Mouse (Mus musculus): ENCODE data around the gene Ube2d2b.

Ube2d2b gene

GRCm38 (mm10) chr5:107855546-107855945 is 25.6 kb downstream of the Ube2d2b start:
- no peak for DNase-seq (ENCODE audit: low read depth)

DNA sequence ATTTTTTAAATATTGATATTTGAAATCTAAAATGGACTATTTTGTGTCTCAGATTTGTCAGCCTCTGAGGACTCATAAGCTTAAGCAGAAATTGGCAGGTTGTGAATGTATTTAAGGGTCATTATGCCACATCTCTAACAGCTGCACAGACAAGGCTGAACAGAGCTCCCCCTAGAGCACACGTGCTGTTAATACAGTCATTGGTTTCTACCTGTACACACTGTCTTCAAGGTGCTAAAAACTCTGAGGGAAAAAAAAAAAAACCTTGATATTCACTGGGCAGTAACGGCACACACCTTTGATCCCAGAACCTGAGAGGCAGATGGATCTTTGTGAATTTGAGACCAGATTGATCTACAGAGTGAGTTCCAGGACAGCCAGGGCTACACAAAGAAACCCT is 29.1 kb downstream of the Ube2d2b start:
- no peak for DNase-seq (ENCODE audit: low read depth)

DNA sequence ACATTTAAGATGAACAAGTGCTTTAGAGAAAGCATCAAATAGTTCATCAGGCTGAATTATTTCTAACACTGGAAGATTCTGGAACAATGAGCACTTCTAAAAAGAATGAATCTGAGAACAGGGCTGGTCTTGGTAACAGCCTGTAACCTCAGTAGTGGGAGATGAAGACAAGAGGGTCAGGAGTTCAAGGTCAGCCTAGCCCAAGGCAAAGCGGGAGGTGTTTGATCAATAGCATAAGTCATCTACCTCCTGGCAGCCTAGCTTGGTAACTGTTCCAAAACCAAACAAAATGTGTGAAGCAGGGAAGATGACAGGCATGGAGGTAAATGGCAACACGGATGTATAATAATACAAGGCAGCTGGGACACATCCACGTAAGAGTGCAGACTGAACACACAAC is 34.1 kb downstream of the Ube2d2b start:
- DNase-seq (ENCODE audit: low read depth): no peak

DNA sequence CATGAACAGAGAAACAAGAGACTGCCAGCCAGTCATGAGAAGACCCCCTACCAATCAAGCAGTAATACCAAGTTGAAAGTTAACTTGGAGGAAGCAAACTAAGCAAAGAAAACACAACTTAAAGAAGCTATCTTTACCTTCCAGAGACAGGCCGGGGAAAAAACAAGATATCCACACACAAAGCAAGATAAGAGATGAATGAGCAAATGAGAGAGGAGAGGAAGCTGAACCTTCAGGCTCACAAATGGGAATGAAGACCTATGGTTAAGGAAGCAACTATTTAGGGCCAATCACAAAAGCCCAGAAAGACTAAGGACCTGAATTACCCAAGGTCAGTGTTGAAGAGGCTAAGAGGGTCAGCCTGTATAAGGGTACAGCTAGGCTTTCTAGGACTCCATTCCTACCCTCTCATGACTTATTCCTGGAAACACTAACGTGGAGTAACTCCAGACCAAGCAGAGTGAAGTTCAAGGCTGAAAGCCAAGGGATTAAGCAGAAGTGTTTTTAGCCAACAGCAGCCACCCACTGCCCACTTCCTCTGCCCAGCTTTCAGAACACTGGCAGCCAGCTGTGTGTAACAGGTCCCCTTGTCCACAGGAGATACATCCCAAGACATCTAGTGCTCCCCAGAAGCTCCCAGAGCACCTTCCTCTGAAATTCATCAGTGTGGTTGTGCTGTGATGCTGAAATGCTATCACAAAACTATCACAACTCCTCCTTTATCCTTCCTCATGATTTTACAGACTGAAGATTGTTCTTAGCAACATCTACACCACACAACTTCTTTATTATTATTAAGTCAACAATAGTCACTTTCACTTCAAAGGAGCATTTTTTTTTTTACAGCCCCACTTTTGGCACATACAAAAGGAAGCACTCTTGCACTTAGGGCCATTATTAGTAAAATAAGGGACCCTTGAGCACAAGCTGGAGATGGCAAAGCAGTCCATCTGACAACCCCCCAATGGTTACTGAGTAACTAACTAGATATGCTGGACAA is 36.5 kb downstream of the Ube2d2b start:
- peak; percentile 53 for DNase-seq (ENCODE audit: low read depth)

- peak; percentile 55 for DNase-seq (ENCODE audit: low read depth)
Measured at GRCm38 (mm10) chr5:107867970-107868904, 38.3 kb downstream of the Ube2d2b start.

- DNase-seq (ENCODE audit: low read depth): peak; percentile 73
Measured at GRCm38 (mm10) chr5:107868905-107869424, 39.1 kb downstream of the Ube2d2b start.

GRCm38 (mm10) chr5:107869701-107870100 is 39.8 kb downstream of the Ube2d2b start:
- no peak for DNase-seq (ENCODE audit: low read depth)

DNA sequence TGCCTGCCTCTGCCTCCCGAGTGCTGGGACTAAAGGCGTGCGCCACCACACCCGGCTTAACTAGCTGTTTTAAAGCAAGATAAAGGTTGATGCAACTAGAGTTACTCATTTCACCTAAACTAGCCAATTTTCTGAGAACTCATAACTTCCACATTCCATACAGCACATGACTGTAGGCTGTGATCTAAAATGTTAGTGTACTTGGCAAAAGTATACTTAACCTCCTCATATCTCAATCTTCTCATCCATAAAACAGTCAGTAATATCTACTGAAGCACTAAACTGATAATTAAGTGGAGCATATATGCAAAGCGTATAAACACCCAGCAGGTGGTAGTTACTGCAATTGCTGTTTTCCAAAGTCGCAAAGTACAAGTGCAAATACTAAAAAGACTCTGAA is 43.4 kb downstream of the Ube2d2b start:
- peak; percentile 59 for DNase-seq (ENCODE audit: low read depth)

GRCm38 (mm10) chr5:107873886-107874302 is 44.0 kb downstream of the Ube2d2b start:
- DNase-seq (ENCODE audit: low read depth): peak; percentile 86

GRCm38 (mm10) chr5:107874561-107875260 is 44.8 kb downstream of the Ube2d2b start, which contains the start of gene Evi5:
Gene Evi5 (minus strand): TSS chr5:107875107.
- DNase-seq (ENCODE audit: low read depth): peak; percentile 74

DNA sequence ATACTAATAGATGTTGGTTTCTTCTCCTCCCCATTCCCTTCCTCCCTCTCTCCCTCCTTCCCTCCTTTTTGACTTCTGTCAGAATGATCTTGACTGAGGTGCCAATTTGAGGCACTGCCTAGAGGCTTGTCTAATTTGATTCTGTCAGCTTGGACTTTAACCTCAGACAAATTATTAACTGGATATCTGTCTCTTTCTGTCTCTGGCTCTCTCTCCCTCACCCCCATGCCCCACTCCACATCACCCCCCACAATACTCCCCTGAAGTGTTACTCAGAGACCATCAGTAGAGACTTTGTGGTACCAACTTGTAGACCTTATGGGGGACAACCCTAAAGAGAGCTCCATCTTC is 45.3 kb downstream of the Ube2d2b start:
- DNase-seq (ENCODE audit: low read depth): no peak

- DNase-seq (ENCODE audit: low read depth): no peak
Measured at GRCm38 (mm10) chr5:107877053-107877452, 47.2 kb downstream of the Ube2d2b start.

GRCm38 (mm10) chr5:107880710-107881109 is 50.8 kb downstream of the Ube2d2b start:
- no peak for DNase-seq (ENCODE audit: low read depth)

Data from c-Kit-positive CD71-positive TER-119-negative erythroid progenitor cells, embryonic 14.5 days (primary cell).